ENCODE assay signal across 13 mouse cellular contexts in genomic region chr1:162831838-162832573, GRCm38 (mm10). TPM values are rescaled to one million over a fixed set of nuclear protein-coding genes. Genes with fewer than 3 reads are reported as not detected.
A peak's percentile ranks its signal among the peaks of the same experiment; 100 is the strongest.
DNase-seq lines count a peak whose midpoint lies in the region; ATAC-seq and TF ChIP-seq lines count a peak whose summit lies in the region.
"Had no signal": no experiment of that assay in that cellular context is flagged by ENCODE, and none has a peak within 500 bp of the region (broad histone marks: within the 10 kb centered on the region; RNA-seq: fewer than 3 reads in every experiment).

No protein-coding gene starts in this region.

- peak; percentile 79 for ATAC-seq in kidney, embryonic 14.5 days (ENCODE audit: low FRiP score, low TSS enrichment)
- ATAC-seq in embryonic facial prominence, embryonic 11.5 days (replicated peaks; ENCODE audit: insufficient number of reproducible peaks, low FRiP score, low TSS enrichment, low read depth), result peak; percentile 94
- peak; percentile 96 for ATAC-seq in hindbrain, postnatal 0 days
- ATAC-seq in liver, embryonic 12.5 days, result no peak
- ATAC-seq: CD4-positive, CD25-positive, alpha-beta regulatory T cell, adult 4 months had no signal

- no peak for TF ChIP-seq CTCF in hindbrain, postnatal 0 days (IDR thresholded peaks at IDR 0.05; ENCODE audit: low read depth)

- no peaks in the 10 kb centered on the region for H3K4me1 ChIP-seq in kidney, embryonic 14.5 days (ENCODE audit: control insufficient read depth, insufficient read depth, low read length)
- H3K4me1 ChIP-seq in embryonic facial prominence, embryonic 11.5 days (ENCODE audit: control insufficient read depth, insufficient read depth, low read length), result no peaks in the 10 kb centered on the region
- H3K4me1 ChIP-seq in hindbrain, postnatal 0 days (ENCODE audit: insufficient read depth, low read length), result peaks cover 11% of the 10 kb centered on the region; the same call in 1 of the 2 replicates
- H3K4me1 ChIP-seq in liver, embryonic 12.5 days, result no peaks in the 10 kb centered on the region
- H3K4me1 ChIP-seq: liver, embryonic 15.5 days had no signal

- H3K9me3 ChIP-seq in kidney, embryonic 14.5 days (ENCODE audit: control insufficient read depth, low read length), result no peaks in the 10 kb centered on the region
- H3K9me3 ChIP-seq in embryonic facial prominence, embryonic 11.5 days (replicated peaks; ENCODE audit: control insufficient read depth, low read length), result no peaks in the 10 kb centered on the region
- no peaks in the 10 kb centered on the region for H3K9me3 ChIP-seq in hindbrain, postnatal 0 days (ENCODE audit: low read length)
- H3K9me3 ChIP-seq in liver, embryonic 12.5 days (replicated peaks), result no peaks in the 10 kb centered on the region
- H3K9me3 ChIP-seq: liver, embryonic 15.5 days had no signal

- no peak overlapping the region; the same call in 1 of the 2 replicates for H3K4me2 ChIP-seq in kidney, embryonic 14.5 days (replicated peaks; ENCODE audit: low read depth, low read length)
- no peak overlapping the region for H3K4me2 ChIP-seq in embryonic facial prominence, embryonic 11.5 days (ENCODE audit: low read depth, low read length)
- H3K4me2 ChIP-seq in hindbrain, postnatal 0 days (ENCODE audit: low read depth, low read length), result peak overlapping the region; percentile 52
- no peak overlapping the region for H3K4me2 ChIP-seq in liver, embryonic 12.5 days
- H3K4me2 ChIP-seq: liver, embryonic 15.5 days had no signal

- no peak overlapping the region for H3K9ac ChIP-seq in kidney, embryonic 14.5 days (ENCODE audit: low read depth, low read length)
- 0 out of 2 replicates have a peak overlapping the region, but pooled peaks have one; percentile 28 for H3K9ac ChIP-seq in embryonic facial prominence, embryonic 11.5 days (replicated peaks; ENCODE audit: low read length)
- no peak overlapping the region for H3K9ac ChIP-seq in hindbrain, postnatal 0 days (replicated peaks; ENCODE audit: low read length)
- H3K9ac ChIP-seq in liver, embryonic 12.5 days, result no peak overlapping the region
- H3K9ac ChIP-seq: liver, embryonic 15.5 days had no signal

- no peaks in the 10 kb centered on the region for H3K27me3 ChIP-seq in kidney, embryonic 14.5 days (ENCODE audit: control insufficient read depth, insufficient read depth, low read length)
- no peaks in the 10 kb centered on the region for H3K27me3 ChIP-seq in embryonic facial prominence, embryonic 11.5 days (ENCODE audit: control insufficient read depth, insufficient read depth, low read length)
- no peaks in the 10 kb centered on the region for H3K27me3 ChIP-seq in hindbrain, postnatal 0 days (ENCODE audit: insufficient read depth, low read length)
- no peaks in the 10 kb centered on the region for H3K27me3 ChIP-seq in liver, embryonic 12.5 days (replicated peaks)
- H3K27me3 ChIP-seq: liver, embryonic 15.5 days had no signal

- 7% methylated on average over 5 of the region's 5 CpGs for WGBS in kidney, embryonic 14.5 days
- 4% methylated on average over 5 of the region's 5 CpGs for WGBS in embryonic facial prominence, embryonic 11.5 days
- WGBS in hindbrain, postnatal 0 days, result 3% methylated on average over 5 of the region's 5 CpGs
- WGBS in liver, embryonic 12.5 days (ENCODE audit: insufficient replicate concordance), result 24% methylated on average over 5 of the region's 5 CpGs

- H3K4me3 ChIP-seq in kidney, embryonic 14.5 days (ENCODE audit: low read length), result no peak overlapping the region
- no peak overlapping the region for H3K4me3 ChIP-seq in embryonic facial prominence, embryonic 11.5 days (ENCODE audit: low read depth, low read length)
- H3K4me3 ChIP-seq in hindbrain, postnatal 0 days (ENCODE audit: low read length), result 0 out of 2 replicates have a peak overlapping the region, but pooled peaks have one; percentile 2
- H3K4me3 ChIP-seq in liver, embryonic 12.5 days, result no peak overlapping the region
- H3K4me3 ChIP-seq: erythroblast, embryonic 14.5 days; liver, embryonic 15.5 days had no signal

- DNase-seq in kidney, postnatal 25 days, result no peak
- peak; percentile 63 for DNase-seq in embryonic facial prominence, embryonic 11.5 days (ENCODE audit: low spot score)
- peak; percentile 84 for DNase-seq in hindbrain, postnatal 0 days (ENCODE audit: low spot score)
- peak; percentile 69 for DNase-seq in neural tube, embryonic 10.5 days (ENCODE audit: extremely low spot score, low spot score)
- no peak for DNase-seq in spleen, postnatal 10 days (ENCODE audit: low spot score in 2 of 2)
- no peak for DNase-seq in lung, postnatal 4 days
- DNase-seq: adrenal gland, postnatal 25 days had no signal

- no peak overlapping the region for H3K27ac ChIP-seq in kidney, embryonic 14.5 days (ENCODE audit: low read depth, low read length)
- H3K27ac ChIP-seq in embryonic facial prominence, embryonic 11.5 days (replicated peaks; ENCODE audit: low read depth, low read length), result 0 out of 2 replicates have a peak overlapping the region, but pooled peaks have one; percentile 35
- H3K27ac ChIP-seq in hindbrain, postnatal 0 days, result peak overlapping the region; percentile 57
- H3K27ac ChIP-seq in liver, embryonic 12.5 days, result no peak overlapping the region
- H3K27ac ChIP-seq: liver, embryonic 15.5 days had no signal

- no peaks in the 10 kb centered on the region for H3K36me3 ChIP-seq in kidney, embryonic 14.5 days (ENCODE audit: control insufficient read depth, insufficient read depth, low read length)
- no peaks in the 10 kb centered on the region for H3K36me3 ChIP-seq in embryonic facial prominence, embryonic 11.5 days (replicated peaks; ENCODE audit: control insufficient read depth, insufficient read depth, low read depth, low read length)
- H3K36me3 ChIP-seq in hindbrain, postnatal 0 days (ENCODE audit: insufficient read depth, low read length), result no peaks in the 10 kb centered on the region
- no peaks in the 10 kb centered on the region for H3K36me3 ChIP-seq in liver, embryonic 12.5 days
- H3K36me3 ChIP-seq: liver, embryonic 15.5 days had no signal

RNA-seq across cellular contexts. Expression of gene Fmo4, which starts 18.2 kb away (rescaled TPM):
- 0.17 and 0.60 TPM in 2 replicates for polyA plus RNA-seq in kidney, embryonic 14.5 days (2014; fragmentation: Nextera tagmentation; extraction: Ambion mirVana)
- 0.21 and 0.32 TPM in 2 replicates for polyA plus RNA-seq in embryonic facial prominence, embryonic 11.5 days (2014; fragmentation: Nextera tagmentation; extraction: Ambion mirVana)
- 0.52 and 0.90 TPM in 2 replicates for total RNA-seq in hindbrain, postnatal 0 days (2014; rRNA removed)
- 0.96 and 1.1 TPM in 2 replicates for polyA plus RNA-seq in hindbrain, postnatal 0 days (2015; fragmentation: Nextera tagmentation; extraction: Ambion mirVana)
- polyA plus RNA-seq in liver, embryonic 12.5 days (2016; fragmentation: Nextera tagmentation; extraction: Ambion mirVana), result 0.67 and 0.79 TPM in 2 replicates
- total RNA-seq: hematopoietic stem cell, adult 5-6 weeks had no signal
- polyA plus RNA-seq: CD4-positive, CD25-positive, alpha-beta regulatory T cell, adult 4 months; erythroblast, embryonic 14.5 days had no signal

RNA-seq across cellular contexts. Expression of gene Fmo1, which starts 34.4 kb away (rescaled TPM):
- polyA plus RNA-seq in kidney, embryonic 14.5 days (2014; fragmentation: Nextera tagmentation; extraction: Ambion mirVana), result 8.9 and 17.2 TPM in 2 replicates
- 7.8 and 9.1 TPM in 2 replicates for polyA plus RNA-seq in embryonic facial prominence, embryonic 11.5 days (2014; fragmentation: Nextera tagmentation; extraction: Ambion mirVana)
- 45.3 and 48.8 TPM in 2 replicates for total RNA-seq in hindbrain, postnatal 0 days (2014; rRNA removed)
- polyA plus RNA-seq in hindbrain, postnatal 0 days (2015; fragmentation: Nextera tagmentation; extraction: Ambion mirVana), result 33.2 and 36.8 TPM in 2 replicates
- 3.8 and 4.8 TPM in 2 replicates for polyA plus RNA-seq in liver, embryonic 12.5 days (2016; fragmentation: Nextera tagmentation; extraction: Ambion mirVana)
- polyA plus RNA-seq: erythroblast, embryonic 14.5 days had no signal

Comparison
In these comparisons a context has a peak if more than half of its experiments do, and no peak if none do; other contexts are left out.
1. H3K27ac ChIP-seq: peak in embryonic facial prominence, embryonic 11.5 days (single experiment) and hindbrain, postnatal 0 days (single experiment); none in kidney, embryonic 14.5 days (single experiment) and liver, embryonic 12.5 days (single experiment).
2. DNase-seq: peak in embryonic facial prominence, embryonic 11.5 days (single experiment), hindbrain, postnatal 0 days (single experiment) and neural tube, embryonic 10.5 days (single experiment); none in kidney, postnatal 25 days (0 of 2), spleen, postnatal 10 days (0 of 2) and lung, postnatal 4 days (0 of 2).